Mouse (Mus musculus) erythroblast, embryonic 14.5 days (primary cell): ENCODE results near the gene Adarb1.

Source experiments
- GATA1 ChIP-seq: IDR thresholded peaks from 2 replicates; pipeline ENCODE4 v1.6.1; 2012; ENCODE audit warnings: low read length, inconsistent platforms, mixed read lengths
- TAL1 ChIP-seq: IDR thresholded peaks from 3 replicates; pipeline ENCODE4 v1.6.1; 2012; ENCODE audit warnings: low read length, inconsistent platforms, mixed read lengths

- TF ChIP-seq TAL1 (no peak), GATA1 (no peak)
Observed at GRCm38 (mm10) chr10:77457701-77458100, 39.6 kb upstream of the Adarb1 start.
